7 mouse cellular contexts compared by ENCODE assay signal in the genomic region with DNA sequence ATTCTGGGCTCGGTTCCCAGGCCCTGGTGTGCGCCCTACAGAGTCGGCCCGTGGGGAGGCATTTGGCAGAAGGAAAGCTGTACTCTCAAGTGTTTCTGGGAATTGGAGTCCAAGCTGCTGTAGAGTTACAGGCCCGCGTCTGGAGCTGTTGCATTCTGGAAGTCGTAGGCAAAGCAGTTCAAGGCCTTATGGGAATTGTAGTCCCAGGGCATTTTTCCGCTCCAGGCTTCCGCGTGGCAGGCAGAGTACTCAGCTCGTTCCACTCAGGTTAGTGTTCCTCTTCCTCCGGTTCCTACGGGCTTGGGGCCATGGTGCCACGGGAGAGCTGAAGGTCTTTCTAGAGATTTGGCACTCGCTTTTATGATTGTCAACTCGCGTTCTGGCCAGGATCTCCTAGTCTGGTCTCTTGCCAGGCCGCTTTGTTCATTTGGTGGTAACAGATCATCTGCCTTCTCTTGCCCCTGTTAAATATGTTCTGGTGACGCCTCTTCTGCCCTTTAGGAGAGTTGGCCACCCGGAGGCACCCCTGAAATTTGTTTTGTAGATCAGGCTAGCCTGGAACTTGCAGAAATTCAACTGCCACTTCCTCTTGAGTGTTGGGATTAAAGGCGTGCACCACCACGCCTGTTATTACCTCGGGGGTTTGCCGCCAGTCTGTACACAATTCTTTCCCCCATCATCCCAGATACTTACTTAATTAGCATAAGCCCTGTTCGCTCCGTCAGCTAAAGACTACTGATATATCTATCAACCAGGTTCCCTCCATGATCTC. TPM values are rescaled to one million over a fixed set of nuclear protein-coding genes. Genes with fewer than 3 reads are reported as not detected.
A peak's percentile ranks its signal among the peaks of the same experiment; 100 is the strongest.
DNase-seq lines count a peak whose midpoint lies in the region; ATAC-seq lines count a peak whose summit lies in the region.

A gene (plus strand): TSS at position 208 of the 772 bp plus-strand sequence.

- ATAC-seq in embryonic facial prominence, embryonic 11.5 days (replicated peaks; ENCODE audit: insufficient number of reproducible peaks, low FRiP score, low TSS enrichment, low read depth) = peak; percentile 96
- ATAC-seq in granulocyte monocyte progenitor cell, adult 5-6 weeks (replicated peaks; ENCODE audit: poor library complexity, severe bottlenecking) = peak; percentile 74
- peak; percentile 95 for ATAC-seq in midbrain, embryonic 13.5 days

- peaks cover 9% of the 10 kb centered on the region for H3K36me3 ChIP-seq in embryonic facial prominence, embryonic 11.5 days (replicated peaks; ENCODE audit: control insufficient read depth, insufficient read depth, low read depth, low read length)
- peaks cover 30% of the 10 kb centered on the region for H3K36me3 ChIP-seq in limb, embryonic 10.5 days
- H3K36me3 ChIP-seq in midbrain, embryonic 13.5 days = peaks cover 27% of the 10 kb centered on the region

- no peaks in the 10 kb centered on the region for H3K9me3 ChIP-seq in embryonic facial prominence, embryonic 11.5 days (replicated peaks; ENCODE audit: control insufficient read depth, low read length)
- no peaks in the 10 kb centered on the region for H3K9me3 ChIP-seq in limb, embryonic 10.5 days (replicated peaks)
- H3K9me3 ChIP-seq in midbrain, embryonic 13.5 days = no peaks in the 10 kb centered on the region

- no peaks in the 10 kb centered on the region for H3K27me3 ChIP-seq in embryonic facial prominence, embryonic 11.5 days (ENCODE audit: control insufficient read depth, insufficient read depth, low read length)
- H3K27me3 ChIP-seq in limb, embryonic 10.5 days (ENCODE audit: low read depth, poor library complexity, severe bottlenecking) = no peaks in the 10 kb centered on the region
- no peaks in the 10 kb centered on the region for H3K27me3 ChIP-seq in midbrain, embryonic 13.5 days

- H3K9ac ChIP-seq in embryonic facial prominence, embryonic 11.5 days (replicated peaks; ENCODE audit: low read length) = peak within 1 kb of the TSS; percentile 76
- H3K9ac ChIP-seq in midbrain, embryonic 13.5 days (replicated peaks) = peak within 1 kb of the TSS; percentile 76

- H3K4me2 ChIP-seq in embryonic facial prominence, embryonic 11.5 days (ENCODE audit: low read depth, low read length) = peak within 1 kb of the TSS; percentile 71
- H3K4me2 ChIP-seq in midbrain, embryonic 13.5 days (replicated peaks) = peak within 1 kb of the TSS; percentile 79

- DNase-seq in adrenal gland, postnatal 14 days = peak; percentile 94
- peak; percentile 95 for DNase-seq in embryonic facial prominence, embryonic 11.5 days (ENCODE audit: low spot score)
- DNase-seq in kidney, adult 11 months = peak; percentile 97
- DNase-seq in limb, embryonic 10.5 days (ENCODE audit: low spot score) = peak; percentile 76
- DNase-seq in spleen, adult 12 weeks (ENCODE audit: low spot score) = peak; percentile 60

- no peak within 1 kb of the TSS for H3K27ac ChIP-seq in embryonic facial prominence, embryonic 11.5 days (replicated peaks; ENCODE audit: low read depth, low read length)
- H3K27ac ChIP-seq in limb, embryonic 10.5 days = peak within 1 kb of the TSS; percentile 85
- H3K27ac ChIP-seq in midbrain, embryonic 13.5 days = peak within 1 kb of the TSS; percentile 51

- H3K4me3 ChIP-seq in embryonic facial prominence, embryonic 11.5 days (ENCODE audit: low read depth, low read length) = peak within 1 kb of the TSS; percentile 67
- H3K4me3 ChIP-seq in limb, embryonic 10.5 days = peak within 1 kb of the TSS; percentile 66
- H3K4me3 ChIP-seq in midbrain, embryonic 13.5 days (replicated peaks) = peak within 1 kb of the TSS; percentile 75

- WGBS in embryonic facial prominence, embryonic 11.5 days = under 1% methylated on average over 26 of the region's 26 CpGs
- under 1% methylated on average over 26 of the region's 26 CpGs for WGBS in limb, embryonic 10.5 days
- under 1% methylated on average over 26 of the region's 26 CpGs for WGBS in midbrain, embryonic 13.5 days

- no peaks in the 10 kb centered on the region for H3K4me1 ChIP-seq in embryonic facial prominence, embryonic 11.5 days (ENCODE audit: control insufficient read depth, insufficient read depth, low read length)
- H3K4me1 ChIP-seq in limb, embryonic 10.5 days = peaks cover 12% of the 10 kb centered on the region
- H3K4me1 ChIP-seq in midbrain, embryonic 13.5 days (replicated peaks) = peaks cover 19% of the 10 kb centered on the region

RNA-seq across cellular contexts. Expression of the gene that starts here (rescaled TPM):
- total RNA-seq in adrenal gland, postnatal 14 days (2021) = 9.3 and 10.1 TPM in 2 replicates
- 8.1 and 9.1 TPM in 2 replicates for polyA plus RNA-seq in embryonic facial prominence, embryonic 11.5 days (2014; fragmentation: Nextera tagmentation; extraction: Ambion mirVana)
- total RNA-seq in granulocyte monocyte progenitor cell, adult 5-6 weeks (2014; fragmentation: Nextera tagmentation) = 5.6 and 8.7 TPM in 2 replicates
- total RNA-seq in granulocyte monocyte progenitor cell, adult 5-6 weeks (2017) = 5.5 and 9.5 TPM in 2 replicates
- 21.3 and 21.6 TPM in 2 replicates for polyA plus RNA-seq in limb, embryonic 10.5 days (2016; fragmentation: Nextera tagmentation; extraction: Ambion mirVana)
- polyA plus RNA-seq in midbrain, embryonic 13.5 days (2015; fragmentation: Nextera tagmentation; extraction: Ambion mirVana) = 20.3 and 21.8 TPM in 2 replicates
